Mouse (Mus musculus) forebrain, postnatal 0 days (tissue): Measurements from ENCODE around the gene Bola2. TPM values are rescaled to one million over a fixed set of nuclear protein-coding genes. Genes with fewer than 3 reads are reported as not detected.
A peak's percentile ranks its signal among the peaks of the same experiment; 100 is the strongest.

ENCODE experiments used
- ATAC-seq: fragments of 200-750 bp; cut with Nextera tagmentation; 2 replicates; pipeline ENCODE4 v1.8.0; 2017; ENCODE audit warnings: mild to moderate bottlenecking, moderate library complexity
- DNase-seq: peaks from one replicate; pipeline ENCODE4 v3.0.0-alpha.2; 2015
- H3K27ac ChIP-seq: fragments of 300-500 bp; sonication (generic); 2 replicates; pipeline ENCODE4 v1.5.1; 2014; ENCODE audit warnings: low read depth, mild to moderate bottlenecking, antibody characterized with exemption, low read length, moderate library complexity, mixed read lengths
- H3K27me3 ChIP-seq: fragments of 300-500 bp; sonication (generic); 2 replicates; pipeline ENCODE4 v1.6.1; 2014; ENCODE audit warnings: mild to moderate bottlenecking, low read length, mixed read lengths; ENCODE audit not compliant: insufficient read depth
- H3K36me3 ChIP-seq: fragments of 300-500 bp; sonication (generic); 2 replicates; pipeline ENCODE4 v1.6.1; 2014; ENCODE audit warnings: mild to moderate bottlenecking, moderate library complexity; ENCODE audit not compliant: insufficient read depth
- H3K4me1 ChIP-seq: fragments of 300-500 bp; sonication (generic); 2 replicates; pipeline ENCODE4 v1.6.1; 2014; ENCODE audit warnings: antibody characterized with exemption; ENCODE audit not compliant: insufficient read depth
- H3K4me2 ChIP-seq: fragments of 300-500 bp; sonication (generic); 2 replicates; pipeline ENCODE4 v1.6.1; 2014; ENCODE audit warnings: low read depth, mild to moderate bottlenecking, moderate library complexity
- H3K4me3 ChIP-seq: fragments of 300-500 bp; sonication (generic); 2 replicates; pipeline ENCODE4 v1.5.1; 2014; ENCODE audit warnings: low read depth, low read length, mixed read lengths
- H3K9ac ChIP-seq: fragments of 300-500 bp; sonication (generic); 2 replicates; pipeline ENCODE4 v1.6.1; 2014; ENCODE audit warnings: mild to moderate bottlenecking
- H3K9me3 ChIP-seq: fragments of 300-500 bp; sonication (generic); 2 replicates; pipeline ENCODE4 v1.6.1; 2016; ENCODE audit warnings: low read length
- CTCF ChIP-seq: sonication (generic); IDR thresholded peaks from 2 replicates; pipeline ENCODE4 v1.5.1; 2016; ENCODE audit warnings: antibody characterized with exemption, control low read depth, low read depth
- WGBS: fragments of 180-500 bp; shearing (Covaris S2); extraction: QIAGEN DNeasy Blood & Tissue Kit; methylation state at CpG from one replicate; pipeline ENCODE4 v1.1.7; 2014; 5-methylcytosine and 5-hydroxymethylcytosine counted together
- polyA plus RNA-seq: library from polyadenylated mRNA; unstranded; fragments of >200 nt; fragmentation: Nextera tagmentation; extraction: Ambion mirVana; gene quantifications from 2 replicates; pipeline ENCODE4 v1.2.1, GENCODE M21; 2015
- total RNA-seq: library from RNA; depleted of rRNA; stranded (reverse); fragments of >200 nt; gene quantifications from 2 replicates; pipeline ENCODE4 v1.2.3, GENCODE M21; 2014

Bola2 gene
- total and polyA plus RNA-seq, 2 experiments from 2014 or later, result 115 to 139 TPM

DNA sequence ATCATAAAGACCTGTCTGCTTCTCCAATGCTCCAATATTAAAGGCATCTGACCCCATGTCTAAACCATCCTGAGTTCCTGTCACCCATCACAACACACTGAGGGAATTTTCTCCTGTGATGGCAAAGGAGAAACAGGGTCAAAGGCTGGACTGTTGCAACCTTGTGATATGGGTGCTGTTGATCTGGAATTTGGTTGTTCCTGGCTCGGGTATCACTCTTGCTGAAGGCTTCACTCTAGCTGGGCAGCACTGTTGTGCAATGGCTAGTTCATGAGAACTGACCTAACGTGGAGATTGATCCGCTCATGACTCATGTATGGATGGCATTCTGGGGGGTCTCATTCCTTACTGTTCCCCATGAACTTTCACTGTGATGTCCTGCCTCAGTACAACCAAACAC lies 6.2 kb upstream of the Bola2 start:
- Histone ChIP-seq H3K4me3 (no peak overlapping the region), H3K36me3 (peaks cover 17% of the 10 kb centered on the region), H3K9ac (no peak overlapping the region), H3K4me2 (no peak overlapping the region), H3K4me1 (peaks cover 3% of the 10 kb centered on the region; the same call in 1 of the 2 replicates), H3K9me3 (no peaks in the 10 kb centered on the region), H3K27ac (no peak overlapping the region), H3K27me3 (no peaks in the 10 kb centered on the region)
- ATAC-seq, result no peak
- WGBS, result 81% methylated on average over 3 of the region's 3 CpGs
- TF ChIP-seq CTCF, result no peak
- DNase-seq, result no peak

DNA sequence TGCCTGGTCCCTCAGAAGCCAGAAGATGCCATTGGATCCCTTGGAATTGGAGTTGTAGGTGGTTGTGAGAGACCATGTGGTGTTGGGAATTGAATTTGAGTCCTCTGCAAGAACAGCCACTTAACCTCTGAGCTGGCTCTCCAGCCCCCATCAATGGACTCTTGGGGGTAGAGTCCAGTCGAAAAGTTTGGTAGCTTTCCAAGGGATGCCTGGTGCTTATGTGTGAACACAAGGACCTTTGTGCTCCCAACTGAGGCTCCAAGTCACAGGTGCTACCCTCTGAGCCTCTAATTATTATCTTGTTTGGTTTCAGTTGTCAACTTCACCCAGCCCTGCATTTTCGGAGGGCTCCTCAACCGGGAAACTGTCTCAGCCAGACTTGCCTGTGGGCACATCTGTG lies 4.5 kb upstream of the Bola2 start:
- Histone ChIP-seq H3K9ac (no peak overlapping the region), H3K27ac (no peak overlapping the region)
- ATAC-seq, result no peak

DNA sequence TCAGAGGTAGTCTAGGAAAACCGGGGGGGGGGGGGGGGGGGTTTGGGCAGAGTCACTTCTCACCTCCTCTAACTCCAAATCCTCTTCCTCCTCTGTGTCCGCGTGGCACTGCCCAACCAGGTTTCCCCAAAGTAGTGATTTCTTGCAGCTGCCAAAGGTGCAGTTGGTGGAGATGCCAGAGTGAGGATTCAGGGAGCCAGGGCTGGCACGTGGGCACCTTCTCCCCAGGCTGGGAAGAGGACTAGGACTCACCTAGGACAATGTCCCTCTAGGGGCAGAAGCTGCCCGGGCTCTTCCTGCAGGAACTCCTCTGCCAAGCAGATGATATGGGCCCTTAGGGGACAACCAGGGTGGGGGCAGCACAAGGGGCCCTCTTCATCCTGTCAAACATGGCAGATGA lies 3.5 kb upstream of the Bola2 start:
- Histone ChIP-seq H3K9ac (no peak overlapping the region), H3K9me3 (no peaks in the 10 kb centered on the region), H3K27ac (no peak overlapping the region), H3K27me3 (no peaks in the 10 kb centered on the region), H3K4me3 (no peak overlapping the region), H3K4me2 (no peak overlapping the region), H3K4me1 (peaks cover 12% of the 10 kb centered on the region), H3K36me3 (peaks cover 17% of the 10 kb centered on the region)
- ATAC-seq, result no peak
- 87% methylated on average over 5 of the region's 5 CpGs for WGBS
- no peak for DNase-seq
- TF ChIP-seq CTCF, result no peak

More for the DNA sequence above, 4.5 kb upstream of the Bola2 start:
- WGBS, result 85% methylated on average over 3 of the region's 3 CpGs
- Histone ChIP-seq H3K4me1 (peaks cover 8% of the 10 kb centered on the region; the same call in 1 of the 2 replicates), H3K4me3 (no peak overlapping the region), H3K27me3 (no peaks in the 10 kb centered on the region), H3K9me3 (no peaks in the 10 kb centered on the region), H3K4me2 (no peak overlapping the region), H3K36me3 (peaks cover 17% of the 10 kb centered on the region)
- DNase-seq, result no peak
- TF ChIP-seq CTCF, result no peak

DNA sequence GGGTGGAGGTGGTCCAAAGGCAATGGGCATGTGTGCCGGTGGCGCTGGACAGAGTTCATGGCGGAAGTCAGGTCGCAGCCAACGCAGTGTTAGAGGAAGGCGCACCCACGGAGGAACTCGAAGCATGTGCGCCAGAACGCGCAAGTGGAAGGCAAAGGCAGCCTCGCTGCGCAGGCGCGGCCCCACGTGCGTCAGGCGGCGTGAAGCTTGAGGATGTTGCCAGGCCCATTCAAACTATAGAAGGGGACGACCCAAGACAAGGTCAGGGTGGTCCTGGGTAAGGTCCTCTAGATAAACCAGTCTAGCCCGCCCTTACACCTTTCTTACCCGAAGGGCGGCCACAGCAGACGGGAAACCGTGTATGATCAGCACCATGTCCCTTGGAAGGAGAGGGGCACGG lies 2.8 kb upstream of the Bola2 start:
- no peak overlapping the region for H3K4me2 ChIP-seq
- DNase-seq, result no peak
- no peak overlapping the region for H3K4me3 ChIP-seq
- no peak overlapping the region for H3K27ac ChIP-seq
- H3K9ac ChIP-seq, result no peak overlapping the region
- TF ChIP-seq CTCF, result no peak
- H3K36me3 ChIP-seq, result peaks cover 17% of the 10 kb centered on the region
- H3K9me3 ChIP-seq, result no peaks in the 10 kb centered on the region
- H3K27me3 ChIP-seq, result no peaks in the 10 kb centered on the region
- peaks cover 16% of the 10 kb centered on the region for H3K4me1 ChIP-seq
- no peak for ATAC-seq
- WGBS, result 95% methylated on average over 26 of the region's 26 CpGs

DNA sequence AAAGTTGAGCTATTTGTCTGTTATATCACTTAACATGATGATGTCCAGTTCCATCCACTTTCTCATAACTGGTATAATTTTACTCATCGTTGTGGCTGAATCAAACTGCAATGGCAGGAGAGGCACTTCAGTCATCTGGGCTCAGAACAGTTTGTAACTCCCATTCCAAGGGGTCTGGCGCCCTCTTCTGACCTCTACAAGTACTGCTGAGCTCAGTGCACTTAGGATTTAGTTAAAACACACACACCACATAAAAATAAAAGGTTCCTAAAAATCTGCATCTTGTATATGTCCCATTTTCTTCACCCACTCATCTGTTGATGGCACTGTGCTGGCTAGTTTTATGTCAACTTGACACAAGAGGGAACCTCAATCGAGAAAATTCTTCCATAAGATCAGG lies 1.9 kb upstream of the Bola2 start:
- Histone ChIP-seq H3K27ac (no peak overlapping the region), H3K36me3 (peaks cover 23% of the 10 kb centered on the region), H3K9me3 (no peaks in the 10 kb centered on the region), H3K4me3 (no peak overlapping the region), H3K4me1 (peaks cover 16% of the 10 kb centered on the region), H3K27me3 (no peaks in the 10 kb centered on the region), H3K4me2 (no peak overlapping the region), H3K9ac (no peak overlapping the region)
- peak; percentile 87 for TF ChIP-seq CTCF
- DNase-seq, result peak; percentile 90
- WGBS, result 33% methylated on average over 3 of the region's 3 CpGs
- ATAC-seq, result no peak

DNA sequence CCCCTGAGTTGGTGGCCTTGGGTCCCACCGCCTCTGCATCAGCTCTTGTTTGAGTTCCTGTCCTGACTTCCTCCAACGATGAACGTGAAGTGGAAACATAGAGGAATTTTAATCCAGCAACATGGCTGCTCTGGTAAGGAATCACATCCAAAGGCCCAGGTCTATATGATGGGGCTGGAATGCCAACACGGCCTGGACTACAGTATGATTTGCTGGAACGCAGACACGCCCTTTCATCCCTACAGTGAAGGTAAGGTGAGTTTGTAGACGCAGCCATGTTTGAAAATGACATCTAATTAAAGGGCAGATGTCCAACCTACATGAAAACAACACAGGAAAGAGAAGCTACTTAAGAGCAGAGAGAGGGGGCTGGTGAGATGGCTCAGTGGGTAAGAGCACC lies 1.4 kb upstream of the Bola2 start:
- no peak for TF ChIP-seq CTCF
- peaks cover 16% of the 10 kb centered on the region for H3K4me1 ChIP-seq
- DNase-seq, result no peak
- peaks cover 25% of the 10 kb centered on the region for H3K36me3 ChIP-seq
- no peaks in the 10 kb centered on the region for H3K27me3 ChIP-seq
- peak overlapping the region; percentile 23; the same call in 1 of the 2 replicates for H3K4me2 ChIP-seq
- H3K27ac ChIP-seq, result no peak overlapping the region
- WGBS, result 83% methylated on average over 7 of the region's 7 CpGs
- H3K9me3 ChIP-seq, result no peaks in the 10 kb centered on the region
- H3K9ac ChIP-seq, result no peak overlapping the region
- ATAC-seq, result no peak
- no peak overlapping the region for H3K4me3 ChIP-seq

DNA sequence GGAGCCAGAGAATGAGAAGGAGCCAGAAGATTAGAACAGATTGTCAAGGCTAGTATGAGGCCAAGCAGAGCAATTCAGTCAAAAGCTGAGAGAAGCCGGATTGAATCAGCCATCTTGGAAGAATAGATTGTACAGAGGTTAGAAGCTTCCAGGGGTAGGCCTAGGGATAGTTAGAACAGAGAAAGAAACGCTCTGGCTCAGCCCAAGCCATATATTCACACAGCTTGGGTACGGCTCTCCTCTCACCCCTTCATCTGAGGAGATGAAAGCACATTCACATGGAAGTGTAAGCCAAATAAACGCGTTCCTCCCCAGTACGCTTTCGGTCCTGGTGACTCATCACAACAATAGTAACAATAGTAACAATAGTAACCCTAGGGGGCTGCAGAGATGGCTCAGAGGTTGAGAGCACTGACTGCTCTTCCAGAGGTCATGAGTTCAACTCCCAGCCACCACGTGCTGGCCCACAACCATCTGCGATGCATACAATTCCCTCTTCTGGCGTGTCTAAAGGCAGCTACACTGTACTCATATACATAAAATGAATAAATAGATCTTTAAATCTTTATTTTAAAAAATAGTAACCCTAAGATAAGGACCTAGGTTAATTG lies 655 bp upstream of the Bola2 start:
- Histone ChIP-seq H3K27me3 (no peaks in the 10 kb centered on the region), H3K36me3 (peaks cover 33% of the 10 kb centered on the region), H3K27ac (peak overlapping the region; percentile 87), H3K4me3 (peak overlapping the region; percentile 66), H3K9me3 (no peaks in the 10 kb centered on the region), H3K4me1 (peaks cover 16% of the 10 kb centered on the region), H3K4me2 (peak overlapping the region; percentile 58), H3K9ac (peak overlapping the region; percentile 57)
- no peak for TF ChIP-seq CTCF
- WGBS, result 24% methylated on average over 10 of the region's 10 CpGs
- DNase-seq (no peak), ATAC-seq (no peak)
